Mouse (Mus musculus): ENCODE data around the gene Mrpl52.

Mrpl52 gene

DNA sequence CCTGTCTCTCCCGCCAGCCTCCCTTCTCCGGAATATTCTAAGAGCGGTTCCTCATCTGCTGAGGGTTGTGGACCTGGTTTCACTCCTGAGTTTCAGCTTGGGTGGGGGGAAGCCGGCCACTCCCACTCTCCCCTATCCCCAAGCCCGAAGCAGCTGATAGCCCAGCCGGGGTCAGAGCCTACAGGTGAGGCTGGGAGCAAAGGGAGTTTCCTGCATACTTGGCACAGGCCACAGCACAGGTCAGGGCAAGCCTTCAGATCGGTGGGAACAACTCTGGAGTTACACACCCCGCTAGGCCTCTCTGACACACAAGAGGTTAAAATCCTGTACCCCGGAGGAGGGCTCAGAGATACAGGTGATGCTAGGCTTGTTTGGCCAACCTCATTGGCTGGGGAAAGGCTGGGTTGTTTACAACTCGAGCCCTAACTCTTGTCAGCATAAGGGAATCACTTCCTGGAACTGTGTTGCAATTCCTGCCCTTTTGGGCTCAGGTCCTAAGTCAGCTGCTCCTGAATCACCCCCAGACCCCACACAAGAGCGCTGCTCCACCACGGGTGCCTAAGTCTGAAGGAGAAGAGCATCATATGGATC, 7.3 kb downstream of the Mrpl52 start:
- DNase-seq: no peak

DNA sequence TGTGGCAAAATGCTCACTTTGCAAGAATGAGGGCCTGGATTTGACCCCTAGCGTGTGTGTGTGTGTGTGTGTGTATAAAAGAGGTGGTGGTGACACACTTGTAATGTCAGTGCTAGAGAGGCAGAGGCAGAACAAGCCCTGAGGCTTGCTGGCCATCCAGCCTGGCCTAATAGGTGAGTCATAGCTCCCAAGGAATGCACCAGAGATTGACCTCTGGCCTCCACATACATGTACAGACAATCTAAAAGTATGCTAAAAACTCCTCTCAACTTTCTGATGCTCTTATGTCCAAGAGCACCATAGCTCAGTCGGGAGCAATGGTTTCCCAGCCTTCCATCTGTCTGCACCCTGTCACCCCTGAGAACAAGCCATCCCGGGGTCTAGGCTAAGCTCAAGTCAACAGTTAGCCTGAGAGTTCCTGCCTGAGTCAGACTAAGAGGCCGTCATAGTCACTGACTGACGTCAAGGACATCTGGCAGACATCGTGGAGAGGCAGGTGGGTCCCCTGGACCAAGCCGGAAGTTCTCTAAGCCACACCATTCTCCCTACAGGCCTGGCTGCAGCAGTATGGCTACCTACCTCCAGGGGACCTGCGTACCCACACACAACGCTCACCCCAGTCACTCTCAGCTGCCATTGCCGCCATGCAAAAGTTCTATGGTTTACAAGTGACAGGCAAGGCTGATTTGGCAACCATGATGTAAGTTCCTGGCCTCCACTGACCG, 8.6 kb downstream of the Mrpl52 start:
- no peak for DNase-seq

DNA sequence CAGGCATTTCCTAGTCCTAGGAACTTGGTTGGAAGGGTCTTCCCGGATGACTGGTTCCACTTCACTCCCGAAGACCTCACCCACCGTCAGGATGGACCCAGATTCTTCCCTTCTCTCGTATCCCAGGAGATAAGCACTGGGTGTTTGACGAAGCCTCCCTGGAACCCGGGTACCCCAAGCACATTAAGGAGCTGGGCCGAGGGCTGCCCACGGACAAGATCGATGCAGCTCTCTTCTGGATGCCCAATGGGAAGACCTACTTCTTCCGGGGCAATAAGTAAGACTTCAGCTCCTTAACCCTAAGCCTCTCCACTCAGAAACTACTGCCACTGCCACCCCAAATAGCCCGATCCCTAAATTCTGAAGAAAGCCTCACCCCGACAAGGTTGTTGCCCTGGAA, 12.4 kb downstream of the Mrpl52 start:
- DNase-seq: no peak

DNA sequence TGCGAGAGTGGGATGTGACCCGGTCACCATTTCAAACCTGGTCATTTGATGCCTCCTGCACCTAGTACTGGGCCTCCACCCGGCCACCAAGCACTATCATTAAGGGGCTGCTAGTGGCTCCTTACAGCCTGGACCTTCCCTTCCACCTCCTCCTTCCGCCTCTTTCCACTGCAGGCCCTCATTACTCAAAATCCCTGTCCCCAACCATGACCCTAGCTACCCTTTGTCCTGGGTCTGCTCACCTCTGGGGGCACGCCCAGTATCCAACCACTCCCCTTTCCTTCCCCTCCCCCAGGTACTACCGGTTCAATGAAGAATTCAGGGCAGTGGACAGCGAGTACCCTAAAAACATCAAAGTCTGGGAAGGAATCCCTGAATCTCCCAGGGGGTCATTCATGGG, 12.9 kb downstream of the Mrpl52 start:
- no peak for DNase-seq

DNA sequence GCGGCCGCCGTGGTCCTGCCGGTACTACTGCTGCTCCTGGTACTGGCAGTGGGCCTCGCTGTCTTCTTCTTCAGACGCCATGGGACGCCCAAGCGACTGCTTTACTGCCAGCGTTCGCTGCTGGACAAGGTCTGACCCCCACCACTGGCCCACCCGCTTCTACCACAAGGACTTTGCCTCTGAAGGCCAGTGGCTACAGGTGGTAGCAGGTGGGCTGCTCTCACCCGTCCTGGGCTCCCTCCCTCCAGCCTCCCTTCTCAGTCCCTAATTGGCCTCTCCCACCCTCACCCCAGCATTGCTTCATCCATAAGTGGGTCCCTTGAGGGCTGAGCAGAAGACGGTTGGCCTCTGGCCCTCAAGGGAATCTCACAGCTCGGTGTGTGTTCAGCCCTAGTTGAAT, 13.8 kb downstream of the Mrpl52 start:
- DNase-seq: no peak

DNA sequence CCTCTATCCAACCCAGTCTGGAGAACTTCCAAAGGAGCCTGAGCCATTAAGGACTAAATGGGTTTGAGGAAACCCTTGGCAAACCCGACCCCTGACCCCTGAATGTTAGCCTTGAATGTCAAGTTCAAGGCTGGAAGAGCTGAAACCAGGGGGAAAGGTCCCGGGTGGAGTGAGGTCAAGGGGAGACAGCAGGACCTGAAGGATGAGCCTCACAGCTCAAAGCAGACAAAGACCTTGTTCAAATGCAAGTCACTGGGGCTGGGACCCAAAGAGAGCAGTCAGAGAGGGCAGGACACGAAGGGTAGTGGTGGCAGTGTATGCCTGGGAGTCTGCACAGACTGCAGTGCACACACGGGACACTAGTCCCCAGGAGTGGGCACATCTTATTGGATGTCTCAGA, 14.7 kb downstream of the Mrpl52 start:
- no peak for DNase-seq

DNA sequence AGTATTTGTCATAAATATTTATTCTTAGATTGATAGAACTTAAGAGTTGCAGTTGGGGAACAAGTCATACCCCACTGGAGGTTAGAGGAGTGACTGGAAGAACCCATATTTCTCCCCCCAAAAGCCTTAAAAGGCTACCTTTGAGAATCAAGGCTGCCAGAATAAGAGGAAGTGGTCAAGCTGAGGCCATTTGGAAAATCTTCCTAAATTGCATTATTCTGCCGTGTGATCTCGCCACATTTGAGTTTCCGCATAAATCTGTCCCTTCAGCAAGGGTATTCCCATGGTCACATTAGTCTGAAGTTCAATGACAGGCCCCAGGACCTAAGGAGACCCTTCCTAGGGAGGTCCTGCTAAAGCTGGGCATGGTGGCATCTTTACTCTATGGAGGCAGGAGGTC, 15.8 kb downstream of the Mrpl52 start:
- DNase-seq: no peak

DNA sequence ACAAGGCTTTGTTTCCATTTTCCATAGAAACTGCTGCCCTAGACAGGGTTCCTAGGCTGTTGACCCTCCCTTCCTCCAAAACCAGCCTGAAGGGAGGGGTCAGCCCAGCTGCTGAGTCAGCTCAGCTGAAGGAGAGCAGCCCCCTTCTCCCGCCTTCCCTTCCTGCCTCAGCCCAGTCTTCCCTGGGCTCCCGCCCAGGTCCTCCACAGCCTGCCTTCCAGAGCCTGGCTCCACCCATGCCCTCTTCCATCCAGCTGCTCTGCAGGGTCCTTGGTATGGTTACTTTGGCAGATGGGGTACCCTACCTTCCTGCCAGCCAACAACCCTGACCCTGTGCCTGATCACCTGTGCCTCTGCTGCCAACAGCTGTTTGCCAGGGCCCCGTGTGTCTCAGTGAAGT, 16.5 kb downstream of the Mrpl52 start:
- no peak for DNase-seq

DNA sequence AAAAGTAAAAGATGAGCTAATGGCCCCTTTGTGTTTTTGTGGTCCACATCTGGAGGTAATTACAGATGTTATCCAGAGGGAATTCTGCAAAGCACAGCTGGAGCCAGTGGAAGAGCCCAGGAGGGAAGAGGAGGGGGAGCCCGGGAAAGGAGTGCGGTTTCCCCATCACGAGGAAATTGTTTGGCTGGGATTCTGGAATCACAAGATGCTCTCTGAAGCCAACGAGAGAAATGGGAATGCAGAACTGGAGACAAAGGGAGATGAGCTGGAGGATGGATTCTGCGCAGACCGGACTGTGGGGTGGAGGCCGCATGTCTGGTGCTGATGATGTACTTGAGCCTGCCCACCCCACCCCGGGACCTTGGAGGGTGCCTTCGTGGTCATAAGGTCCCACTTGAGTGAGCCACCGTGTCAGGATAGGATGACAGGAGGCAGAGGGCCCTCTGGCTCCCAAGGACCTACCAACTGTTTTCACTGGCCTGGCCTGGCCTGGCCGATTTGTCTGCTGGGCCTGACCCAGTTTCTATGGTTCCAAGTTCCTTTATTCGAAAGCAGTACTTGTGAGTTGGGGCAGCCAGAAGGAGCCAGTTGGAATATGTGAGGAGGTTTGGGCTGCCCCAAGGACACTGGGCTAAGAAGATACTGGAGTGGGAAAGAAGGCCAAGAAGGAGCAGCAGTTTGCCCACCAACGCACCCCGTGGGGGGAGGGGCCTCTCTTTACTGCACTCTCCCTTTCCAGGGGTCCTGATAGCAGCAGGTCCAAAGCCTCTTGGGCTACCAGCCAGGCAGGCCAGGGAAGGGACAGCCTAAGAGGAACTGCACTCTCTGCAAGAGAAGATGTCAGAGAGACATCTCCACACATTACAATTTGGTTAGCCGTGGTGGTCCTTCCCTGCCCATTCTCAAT, 17.3 kb downstream of the Mrpl52 start:
- peak; percentile 17 for DNase-seq

DNA sequence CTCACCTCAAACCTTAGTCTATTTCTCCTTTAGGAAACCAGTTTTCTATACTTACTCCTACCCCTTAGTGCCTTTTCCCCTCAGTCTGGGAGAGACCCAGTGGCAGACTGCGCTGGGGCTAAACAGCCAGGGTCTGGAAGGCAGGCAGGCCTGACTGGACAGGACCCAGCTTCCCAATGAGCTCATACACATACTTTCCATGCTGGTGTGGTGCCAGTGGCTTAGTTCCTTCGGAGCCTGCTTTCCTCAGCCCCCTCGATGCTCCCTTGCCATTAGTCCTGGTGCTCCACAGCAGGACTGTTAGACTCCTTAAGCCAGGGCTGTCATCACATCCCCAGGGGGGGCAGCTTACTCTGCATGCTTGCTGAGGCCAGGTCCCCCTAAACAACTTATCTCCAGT, 18.8 kb downstream of the Mrpl52 start:
- DNase-seq: no peak

DNA sequence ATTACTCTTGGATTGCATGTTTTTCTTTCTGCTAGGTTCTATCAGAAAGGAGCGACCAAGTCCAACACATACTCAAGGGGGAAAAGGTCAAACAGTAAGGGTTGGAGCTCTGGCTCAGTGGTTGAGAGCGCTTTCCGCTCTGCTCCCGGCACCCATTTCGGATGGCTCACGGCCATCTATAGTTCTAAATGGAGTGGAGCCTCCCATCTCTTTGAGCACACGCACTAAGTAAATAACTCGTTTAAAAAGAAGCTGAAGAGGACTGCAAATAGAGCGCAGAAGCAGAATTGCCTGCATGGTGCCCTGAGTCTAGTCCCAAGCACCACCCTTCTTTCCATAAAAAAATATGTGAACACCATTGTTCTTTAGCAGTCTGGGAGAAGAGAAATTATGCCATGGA, 26.9 kb downstream of the Mrpl52 start:
- no peak for DNase-seq

DNA sequence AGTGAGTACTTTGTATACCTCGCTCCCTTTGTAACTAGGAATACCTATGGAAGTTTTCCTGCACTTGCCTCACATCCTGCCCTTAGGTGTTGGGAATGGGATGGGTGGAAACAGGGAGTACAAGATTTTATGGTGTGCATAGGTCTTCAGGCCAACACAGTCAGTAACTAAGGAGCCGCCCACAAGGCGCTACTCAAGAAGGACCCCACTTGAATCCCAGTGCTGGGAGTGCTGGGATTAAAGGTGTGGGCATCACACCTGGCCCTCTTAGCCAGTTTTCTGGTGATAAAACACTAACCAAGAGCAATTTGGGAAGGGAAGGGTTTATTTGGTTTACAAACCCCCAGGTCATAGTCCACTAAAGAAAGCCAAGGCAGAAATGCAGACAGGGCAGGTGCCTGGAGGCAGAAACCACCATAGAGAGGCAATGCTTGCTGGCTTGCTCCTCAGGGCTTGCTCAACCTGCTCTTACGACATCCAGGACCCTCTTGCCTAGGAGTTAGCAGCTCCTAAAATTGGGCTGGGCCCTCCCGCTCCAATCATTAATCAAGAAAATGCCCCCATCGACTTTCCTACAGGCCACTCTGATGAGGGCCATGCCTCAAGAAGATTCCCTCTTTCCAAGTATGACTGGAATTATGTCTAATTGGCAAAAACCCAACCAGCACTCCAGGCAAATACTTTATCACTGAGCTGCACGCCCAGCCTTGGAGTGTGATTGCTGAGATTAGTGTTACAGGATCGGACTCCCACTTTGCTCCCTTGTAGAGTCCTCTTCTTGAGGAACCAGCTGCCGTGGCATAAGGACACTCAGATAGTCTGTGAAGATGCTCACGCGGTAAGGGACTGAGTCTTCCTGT, 28.2 kb downstream of the Mrpl52 start:
- no peak for DNase-seq

DNA sequence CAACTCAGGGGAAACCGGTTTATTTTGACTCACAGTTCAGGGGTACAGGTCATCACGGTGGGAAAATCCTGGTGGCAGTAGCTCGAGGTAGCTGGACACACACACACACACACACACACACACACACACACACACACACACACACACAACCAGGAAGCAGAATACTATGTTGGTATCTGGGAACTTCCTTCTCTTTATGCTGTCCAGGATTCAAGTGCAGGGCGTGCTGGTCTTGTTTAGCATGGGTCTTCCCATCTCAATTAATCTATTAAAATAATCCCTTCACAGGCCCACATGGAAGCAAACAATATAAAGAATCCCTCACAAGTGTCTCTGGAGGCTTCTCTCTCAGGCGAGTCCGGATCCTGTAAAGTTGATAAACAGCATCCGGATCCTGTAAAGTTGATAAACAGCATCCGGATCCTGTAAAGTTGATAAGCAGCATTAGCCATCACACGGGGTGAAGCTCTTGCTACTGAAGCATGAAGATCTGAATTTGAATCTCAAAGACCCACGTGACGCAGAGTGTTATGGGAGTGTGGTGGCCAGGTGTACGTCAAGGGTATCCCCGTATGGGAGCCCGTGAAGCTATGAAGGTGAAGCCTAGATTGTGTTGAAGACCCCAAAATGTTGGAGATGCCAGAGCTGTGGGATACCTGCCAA, 31.3 kb downstream of the Mrpl52 start:
- no peak for DNase-seq

DNA sequence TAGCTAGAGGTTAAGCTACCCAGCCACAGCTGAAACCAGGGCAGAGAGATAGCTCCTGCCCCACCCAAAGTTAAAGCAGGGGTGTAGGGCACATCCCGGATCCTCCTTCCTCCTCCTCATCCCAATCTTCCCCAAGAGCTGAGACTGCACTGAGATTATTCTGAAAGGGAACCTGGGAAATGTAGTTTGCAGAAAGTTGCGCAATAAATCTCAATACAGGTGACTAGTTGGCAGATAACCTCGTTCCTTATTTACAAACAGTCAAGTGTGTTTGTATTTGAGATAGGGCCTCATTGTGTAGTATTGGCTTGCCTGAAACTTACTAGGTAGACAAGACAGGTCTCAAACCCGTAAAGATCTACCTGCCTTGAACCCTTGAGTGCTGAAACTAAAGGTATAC, 35.4 kb downstream of the Mrpl52 start:
- no peak for DNase-seq

DNA sequence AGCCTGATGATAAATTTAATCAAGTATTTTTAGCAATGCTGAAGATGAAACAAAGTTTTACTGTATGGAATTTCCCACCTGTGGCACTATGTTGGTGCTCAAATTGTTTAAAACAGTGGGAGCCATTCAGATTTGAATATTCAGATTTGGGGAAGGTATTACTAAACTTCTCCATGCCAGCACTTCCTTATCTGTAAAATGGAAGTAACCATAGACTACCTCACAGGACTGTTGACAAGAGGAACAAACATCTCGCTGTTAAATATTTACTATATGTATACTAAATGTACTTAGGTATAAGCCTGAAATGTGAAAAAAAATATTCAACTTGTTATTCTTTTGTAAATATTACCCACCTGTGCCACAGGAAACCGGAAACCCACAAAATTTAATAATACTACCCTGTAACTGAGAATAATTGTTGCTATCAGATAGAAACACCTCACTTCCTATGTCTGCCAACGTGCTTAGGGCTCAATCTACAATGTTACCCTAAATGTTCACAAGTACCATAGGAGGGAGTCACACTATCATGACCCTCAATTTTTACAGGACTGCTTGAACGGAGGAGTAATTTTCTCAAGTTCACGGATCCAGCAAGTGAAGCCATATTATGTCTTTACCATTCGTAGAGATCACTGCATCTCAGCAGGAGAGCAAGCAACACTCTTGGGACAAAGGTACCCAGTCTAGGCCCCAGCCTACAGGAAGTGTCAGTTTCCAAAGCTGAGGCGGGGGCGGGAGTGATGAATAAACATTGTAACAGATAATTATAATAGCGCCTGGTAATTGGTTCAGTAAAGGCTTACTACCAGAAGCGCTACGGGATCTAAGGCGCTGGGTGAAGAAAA, 36.6 kb downstream of the Mrpl52 start:
- DNase-seq: no peak

DNA sequence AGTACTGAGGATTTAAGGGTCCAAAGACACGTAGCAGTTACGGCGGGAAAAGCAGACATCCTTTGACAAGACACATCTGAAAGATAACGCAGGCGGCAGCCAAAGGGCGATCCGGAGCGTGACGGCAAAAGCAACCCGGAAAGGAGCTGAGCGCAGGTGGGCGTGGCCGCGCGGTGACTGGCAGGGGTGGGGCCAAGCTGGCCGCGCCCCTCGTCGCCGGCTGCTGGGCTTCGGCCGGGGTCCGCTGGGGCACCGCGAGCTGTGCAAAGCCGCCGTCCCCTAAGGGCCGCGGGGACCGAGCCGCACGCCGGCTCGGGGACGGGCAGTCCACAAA, 37.2 kb downstream of the Mrpl52 start, which contains the start of gene Lrp10:
Gene Lrp10, plus strand, starts transcription at position 179 of the 334 bp plus-strand sequence.
- DNase-seq: peak; percentile 88

DNA sequence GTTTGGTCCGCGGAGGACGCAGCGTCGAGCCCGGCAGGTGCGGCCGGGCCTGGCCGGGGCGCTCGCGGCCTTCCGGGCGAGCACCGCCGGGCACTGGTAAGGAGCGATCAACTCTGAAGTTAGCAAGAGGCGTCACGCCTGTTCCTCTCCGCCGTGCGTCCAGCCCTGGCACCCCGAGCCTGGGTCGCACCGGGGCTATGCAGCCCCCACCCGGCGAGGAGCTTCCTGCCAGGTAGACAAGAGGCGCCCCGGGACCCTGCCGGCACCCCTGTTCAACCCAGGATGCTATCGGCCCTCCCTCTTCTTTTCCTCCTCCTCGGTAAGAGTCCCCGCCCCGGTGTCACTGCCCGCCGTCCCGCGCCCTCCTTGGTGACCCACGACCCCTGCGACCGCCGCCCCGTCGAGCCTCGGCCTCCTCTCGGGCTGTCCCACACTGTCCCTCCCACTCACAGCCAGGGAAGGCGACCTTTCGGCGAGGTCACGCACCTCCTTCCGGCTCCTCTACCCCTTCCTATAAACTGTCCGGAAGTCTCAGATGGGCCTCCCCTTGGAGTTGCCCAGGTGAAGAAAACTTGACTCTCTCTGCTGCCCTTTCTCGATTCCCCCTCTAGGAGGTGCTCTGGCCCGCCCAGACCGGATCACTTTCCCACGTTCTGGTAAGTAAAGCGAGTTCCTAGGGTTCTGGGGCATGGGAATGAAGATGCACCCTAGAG, 37.7 kb downstream of the Mrpl52 start:
- DNase-seq: peak; percentile 80

DNA sequence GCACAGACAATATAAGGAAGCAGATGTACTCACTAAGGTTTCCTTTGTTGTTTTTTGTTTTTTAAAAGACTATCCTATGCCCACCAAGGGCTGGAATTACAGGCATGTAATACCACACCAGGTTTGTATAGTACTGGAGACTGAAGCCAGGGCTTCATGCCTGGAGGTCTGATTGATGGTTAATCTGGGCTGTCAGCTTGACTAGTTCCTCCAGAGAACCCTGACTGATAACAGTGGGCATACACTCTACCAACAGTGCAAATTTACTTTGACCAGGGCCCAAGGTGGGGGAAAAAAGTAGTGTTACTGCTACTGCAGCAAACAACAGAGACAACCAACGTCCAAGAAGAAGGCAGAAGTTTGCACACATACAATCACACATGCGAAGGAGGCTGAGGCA, 44.8 kb downstream of the Mrpl52 start:
- DNase-seq: no peak

DNA sequence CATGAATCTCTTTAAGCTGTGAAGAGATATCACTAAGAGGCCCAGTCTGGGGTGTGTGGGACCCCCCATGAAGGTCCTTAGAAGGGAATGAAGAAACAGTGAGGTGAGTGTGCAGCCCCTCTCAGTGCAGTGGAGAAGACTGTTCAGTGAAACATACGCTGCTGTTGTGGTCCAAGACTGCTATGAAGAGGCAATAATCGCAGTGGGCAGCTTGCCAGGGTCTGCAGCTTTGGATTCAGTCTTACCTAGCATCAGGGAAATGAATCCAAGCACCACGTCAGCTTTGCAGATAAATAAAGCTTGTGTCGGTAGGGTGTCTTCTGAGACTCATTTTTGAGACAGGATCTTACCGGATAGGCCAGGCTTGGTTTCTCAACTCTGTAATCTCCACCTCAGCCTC, 46.0 kb downstream of the Mrpl52 start:
- no peak for DNase-seq

DNA sequence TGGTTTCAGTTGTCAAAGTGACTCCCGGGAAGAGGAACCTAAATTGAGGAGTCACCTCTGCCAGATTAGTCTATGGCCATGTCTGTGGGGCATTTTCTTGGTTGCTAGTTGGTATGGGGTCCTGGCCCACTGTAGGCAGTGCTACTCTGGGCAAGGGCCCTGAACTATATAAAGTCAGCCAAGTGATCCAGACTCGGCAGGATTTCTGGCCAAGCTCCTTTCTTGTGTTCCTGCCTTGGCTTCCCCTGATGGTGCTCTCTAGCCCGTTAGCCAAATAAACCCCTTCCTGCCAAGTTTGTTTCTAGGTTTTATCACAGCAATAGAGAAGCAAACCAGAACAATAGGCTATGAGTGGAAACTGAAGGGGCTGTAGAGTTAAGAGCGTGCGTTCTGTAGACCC, 48.0 kb downstream of the Mrpl52 start:
- no peak for DNase-seq
